Mouse (Mus musculus) CH12.LX (cell line): Measurements from ENCODE around the gene Tnfrsf4. TPM values are rescaled to one million over a fixed set of nuclear protein-coding genes. Genes with fewer than 3 reads are reported as not detected.

Experiments used
- DNase-seq: peaks from one replicate; pipeline ENCODE4 v3.0.0-alpha.2; 2013; ENCODE audit errors: extremely low read depth
- H3K27ac ChIP-seq: 2 replicates; pipeline ENCODE4 v1.5.1; 2012; ENCODE audit warnings: low read depth, mild to moderate bottlenecking, control low read depth, moderate library complexity; ENCODE audit not compliant: insufficient read depth
- H3K27me3 ChIP-seq: replicated peaks from 2 replicates; pipeline ENCODE3; 2012; ENCODE audit warnings: inconsistent platforms
- H3K36me3 ChIP-seq, 2 experiments: replicated peaks in 1 of 2; 2 replicates each; pipeline versions ENCODE3 to v1.6.1; 2012; ENCODE audit warnings: inconsistent platforms in 1 of 2, low read length in 1 of 2, mild to moderate bottlenecking in 1 of 2, mixed read lengths in 1 of 2, moderate library complexity in 1 of 2; ENCODE audit not compliant: control insufficient read depth in 1 of 2, insufficient read depth in 1 of 2
- H3K4me1 ChIP-seq, 2 experiments: 2 replicates each; pipeline ENCODE4 v1.6.1; 2012; ENCODE audit warnings: inconsistent platforms in 1 of 2, moderate library complexity in 1 of 2; ENCODE audit not compliant: insufficient read depth in 2 of 2, control insufficient read depth in 1 of 2
- H3K4me2 ChIP-seq: 2 replicates; pipeline ENCODE4 v1.6.1; 2012; ENCODE audit warnings: low read depth, mild to moderate bottlenecking, control low read depth; ENCODE audit not compliant: poor library complexity, insufficient read depth, severe bottlenecking
- H3K4me3 ChIP-seq, 3 experiments: fragments of 150-350 bp in 1 of 3; sonication (generic) in 1 of 3; replicated peaks in 1 of 3; 2 replicates each; pipeline versions ENCODE3 to v1.5.1; 2011 to 2012; ENCODE audit warnings: low read depth in 2 of 3, low read length in 2 of 3, mild to moderate bottlenecking in 2 of 3, moderate library complexity in 2 of 3, control low read depth in 1 of 3, improper control_type of control experiment in 1 of 3, inconsistent platforms in 1 of 3, mixed read lengths in 1 of 3; ENCODE audit not compliant: poor library complexity in 1 of 3
- H3K79me2 ChIP-seq: replicated peaks from 2 replicates; pipeline ENCODE4 v1.6.1; 2012; ENCODE audit warnings: mild to moderate bottlenecking, moderate library complexity; ENCODE audit not compliant: control insufficient read depth, poor library complexity, insufficient read depth, severe bottlenecking; ENCODE audit errors: extremely low read depth
- H3K9ac ChIP-seq: 2 replicates; pipeline ENCODE4 v1.6.1; 2012; ENCODE audit warnings: low read depth, mild to moderate bottlenecking, control low read depth, moderate library complexity; ENCODE audit not compliant: insufficient read depth
- H3K9me3 ChIP-seq: replicated peaks from 2 replicates; pipeline ENCODE3; 2012; ENCODE audit warnings: low read length, inconsistent platforms, mixed read lengths
- BHLHE40 ChIP-seq: IDR thresholded peaks from 2 replicates; pipeline ENCODE4 v1.6.1; 2011; ENCODE audit warnings: mild to moderate bottlenecking, low read depth, low read length, improper control_type of control experiment
- CHD1 ChIP-seq: IDR thresholded peaks from 2 replicates; pipeline ENCODE4 v1.6.1; 2012; ENCODE audit warnings: low read depth, low read length, improper control_type of control experiment, inconsistent platforms
- CHD2 ChIP-seq: IDR thresholded peaks from 2 replicates; pipeline ENCODE4 v1.6.1; 2011; ENCODE audit warnings: low read length, improper control_type of control experiment
- CTCF ChIP-seq, 2 experiments: IDR thresholded peaks in 1 of 2; conservative IDR thresholded peaks in 1 of 2; 2 replicates each; pipeline ENCODE4 v1.5.1; 2011 to 2012; ENCODE audit warnings: low read depth in 2 of 2, low read length in 2 of 2, improper control_type of control experiment in 1 of 2, inconsistent platforms in 1 of 2, mild to moderate bottlenecking in 1 of 2, moderate library complexity in 1 of 2
- E2F4 ChIP-seq: IDR thresholded peaks from 2 replicates; pipeline ENCODE4 v1.6.1; 2011; ENCODE audit warnings: low read depth, low read length, improper control_type of control experiment; ENCODE audit not compliant: insufficient replicate concordance
- EP300 ChIP-seq: IDR thresholded peaks from 2 replicates; pipeline ENCODE4 v1.6.1; 2011; ENCODE audit warnings: low read length, improper control_type of control experiment
- GABPA ChIP-seq: IDR thresholded peaks from 2 replicates; pipeline ENCODE4 v1.6.1; 2012; ENCODE audit warnings: low read depth, low read length, improper control_type of control experiment, inconsistent platforms; ENCODE audit not compliant: insufficient replicate concordance
- HCFC1 ChIP-seq: IDR thresholded peaks from 2 replicates; pipeline ENCODE4 v1.6.1; 2012; ENCODE audit warnings: low read depth, mild to moderate bottlenecking, inconsistent platforms, low read length, improper control_type of control experiment
- IRF4 ChIP-seq: IDR thresholded peaks from 2 replicates; pipeline ENCODE4 v1.6.1; 2014; ENCODE audit warnings: low read depth, mild to moderate bottlenecking, inconsistent platforms, low read length, improper control_type of control experiment
- JUN ChIP-seq: IDR thresholded peaks from 2 replicates; pipeline ENCODE4 v1.6.1; 2011; ENCODE audit warnings: low read depth, mild to moderate bottlenecking, low read length, improper control_type of control experiment, moderate library complexity; ENCODE audit not compliant: insufficient read depth
- KAT2A ChIP-seq: IDR thresholded peaks from 2 replicates; pipeline ENCODE4 v1.6.1; 2012; ENCODE audit warnings: low read length, improper control_type of control experiment, inconsistent platforms; ENCODE audit not compliant: insufficient replicate concordance
- MAZ ChIP-seq: IDR thresholded peaks from 2 replicates; pipeline ENCODE4 v1.6.1; 2012; ENCODE audit warnings: low read depth, mild to moderate bottlenecking, inconsistent platforms, low read length, improper control_type of control experiment, moderate library complexity
- MYC ChIP-seq: IDR thresholded peaks from 2 replicates; pipeline ENCODE4 v1.6.1; 2011; ENCODE audit warnings: low read depth, mild to moderate bottlenecking, improper control_type of control experiment, low read length
- NELFE ChIP-seq: IDR thresholded peaks from 2 replicates; pipeline ENCODE4 v1.6.1; 2011; ENCODE audit warnings: low read depth, low read length, improper control_type of control experiment
- NRF1 ChIP-seq: IDR thresholded peaks from 2 replicates; pipeline ENCODE4 v1.6.1; 2014; ENCODE audit warnings: low read depth, mild to moderate bottlenecking, inconsistent platforms, low read length, improper control_type of control experiment, moderate library complexity
- POLR2A ChIP-seq: IDR thresholded peaks from 2 replicates; pipeline ENCODE4 v1.6.1; 2011; ENCODE audit warnings: low read depth, mild to moderate bottlenecking, improper control_type of control experiment, low read length
- POLR2AphosphoS2 ChIP-seq: IDR thresholded peaks from 2 replicates; pipeline ENCODE4 v1.6.1; 2011; ENCODE audit warnings: low read depth, low read length, improper control_type of control experiment
- RAD21 ChIP-seq: IDR thresholded peaks from 2 replicates; pipeline ENCODE4 v1.6.1; 2011; ENCODE audit warnings: low read depth, mild to moderate bottlenecking, low read length, improper control_type of control experiment, moderate library complexity
- RCOR1 ChIP-seq: conservative IDR thresholded peaks from 2 replicates; pipeline ENCODE4 v1.6.1; 2012; ENCODE audit warnings: low read depth, mild to moderate bottlenecking, inconsistent platforms, low read length, improper control_type of control experiment
- SMC3 ChIP-seq: IDR thresholded peaks from 2 replicates; pipeline ENCODE4 v1.6.1; 2011; ENCODE audit warnings: low read depth, low read length, improper control_type of control experiment
- TBP ChIP-seq: conservative IDR thresholded peaks from 2 replicates; pipeline ENCODE4 v1.6.1; 2011; ENCODE audit warnings: low read depth, low read length, improper control_type of control experiment
- UBTF ChIP-seq: IDR thresholded peaks from 2 replicates; pipeline ENCODE4 v1.6.1; 2012; ENCODE audit warnings: low read depth, mild to moderate bottlenecking, inconsistent platforms, low read length, improper control_type of control experiment, moderate library complexity
- USF1 ChIP-seq: IDR thresholded peaks from 2 replicates; pipeline ENCODE4 v1.6.1; 2014; ENCODE audit warnings: low read depth, mild to moderate bottlenecking, inconsistent platforms, low read length, improper control_type of control experiment
- ZC3H11A ChIP-seq: IDR thresholded peaks from 2 replicates; pipeline ENCODE4 v1.6.1; 2012; ENCODE audit warnings: low read depth, mild to moderate bottlenecking, inconsistent platforms, low read length, improper control_type of control experiment
- ZKSCAN1 ChIP-seq: IDR thresholded peaks from 2 replicates; pipeline ENCODE4 v1.6.1; 2012; ENCODE audit warnings: low read depth, inconsistent platforms, low read length, improper control_type of control experiment, borderline replicate concordance
- ZMIZ1 ChIP-seq: IDR thresholded peaks from 2 replicates; pipeline ENCODE4 v1.6.1; 2012; ENCODE audit warnings: low read depth, mild to moderate bottlenecking, inconsistent platforms, low read length, improper control_type of control experiment
- ZNF384 ChIP-seq: IDR thresholded peaks from 2 replicates; pipeline ENCODE4 v1.6.1; 2012; ENCODE audit warnings: low read depth, low read length, improper control_type of control experiment, inconsistent platforms
- dilution Hi-C: fragments of 300-500 bp; cut with MboI; formaldehyde crosslinking; loops from 2 replicates; pipeline ENCODE4 v1.14.3; 2020; ENCODE audit warnings: low sequenced_read_pairs; ENCODE audit not compliant: extremely low pct_unique_long_range_greater_than_20kb, extremely low pct_ligation_motif_present
- in situ Hi-C: fragments of 300-500 bp; cut with MboI; formaldehyde crosslinking; loops from 3 replicates; pipeline ENCODE4 v1.14.3; 2019; ENCODE audit warnings: low sequenced_read_pairs, low pct_ligation_motif_present, low pct_unique_long_range_greater_than_20kb, mixed read lengths
- polyA plus RNA-seq: library from polyadenylated mRNA; unstranded; fragments of >175 nt; gene quantifications from 2 replicates; pipeline ENCODE4 v1.2.1, GENCODE M21; 2012; ENCODE audit warnings: low read depth; ENCODE audit not compliant: insufficient read length
- total RNA-seq, 2 experiments: library from RNA; depleted of rRNA; stranded (reverse); fragments of 300-350 nt in 1 of 2; fragments of >200 nt in 1 of 2; gene quantifications; 2 replicates each; pipeline ENCODE4 v1.2.3; 2012 to 2014

The Tnfrsf4 gene
- total and polyA plus RNA-seq, 3 experiments: 28.2 to 86.1 (median 81.1) TPM

- Histone ChIP-seq H3K4me2 (no peak overlapping the region), H3K79me2 (no peaks in the 10 kb centered on the region), H3K9ac (no peak overlapping the region), H3K27me3 (no peaks in the 10 kb centered on the region), H3K9me3 (peaks cover 5% of the 10 kb centered on the region), H3K4me1 (peaks cover 0 to 3% of the 10 kb centered on the region in 2 experiments; a peak in 1 of 4 replicates), H3K27ac (no peak overlapping the region), H3K4me3 (no peak overlapping the region), H3K36me3 (peaks cover 0 to 6% of the 10 kb centered on the region in 2 experiments)
- in situ Hi-C loops (no loop called here), dilution Hi-C loops (no loop called here)
- no peak for TF ChIP-seq KAT2A
- no peak for TF ChIP-seq POLR2A
- TF ChIP-seq TBP: no peak
- no peak for TF ChIP-seq NRF1
- no peak for TF ChIP-seq UBTF
- no peak for TF ChIP-seq MYC
- no peak for TF ChIP-seq RCOR1
- no peak for TF ChIP-seq EP300
- no peak for TF ChIP-seq USF1
- no peak for TF ChIP-seq ZC3H11A
- no peak for DNase-seq
These were observed 41.0 kb upstream of the Tnfrsf4 start for GRCm38 (mm10) chr4:155972651-155973050.

GRCm38 (mm10) chr4:155973239-155973638 lies 40.4 kb upstream of the Tnfrsf4 start:
- Histone ChIP-seq H3K4me2 (no peak overlapping the region), H3K79me2 (no peaks in the 10 kb centered on the region), H3K4me1 (peaks cover 0 to 3% of the 10 kb centered on the region in 2 experiments; a peak in 1 of 4 replicates), H3K9ac (no peak overlapping the region), H3K27ac (no peak overlapping the region), H3K36me3 (peaks cover 0 to 6% of the 10 kb centered on the region in 2 experiments), H3K4me3 (no peak overlapping the region), H3K27me3 (no peaks in the 10 kb centered on the region), H3K9me3 (peaks cover 5% of the 10 kb centered on the region)
- TF ChIP-seq MAZ: no peak
- TF ChIP-seq TBP: no peak
- TF ChIP-seq RAD21: peak; percentile 58
- no peak for TF ChIP-seq EP300
- TF ChIP-seq GABPA: no peak
- TF ChIP-seq NELFE: no peak
- TF ChIP-seq E2F4: no peak
- no peak for TF ChIP-seq ZNF384
- TF ChIP-seq ZMIZ1: no peak
- peak; percentile 51 for TF ChIP-seq SMC3
- TF ChIP-seq IRF4: no peak
- TF ChIP-seq POLR2A: no peak
- TF ChIP-seq CHD1: no peak
- no peak for TF ChIP-seq MYC
- TF ChIP-seq NRF1: no peak
- no peak for TF ChIP-seq BHLHE40
- TF ChIP-seq POLR2AphosphoS2: no peak
- peak in 1 of 2 experiments; percentile 54; a peak in 2 of 4 replicates for TF ChIP-seq CTCF (conservative IDR thresholded peaks at IDR 0.05 in 1 of 2, IDR thresholded peaks at IDR 0.05 in 1 of 2; ENCODE audit: low read depth in 2 of 2, low read length in 2 of 2)
- TF ChIP-seq HCFC1: no peak
- no peak for TF ChIP-seq UBTF
- no peak for TF ChIP-seq USF1
- no peak for TF ChIP-seq JUN
- TF ChIP-seq ZKSCAN1: no peak
- no peak for TF ChIP-seq CHD2
- peak; percentile 21 for DNase-seq
- dilution Hi-C loops (no loop called here), in situ Hi-C loops (no loop called here)
